Mouse (Mus musculus) stomach, embryonic 15.5 days (tissue): ENCODE measurements around the gene Sgce. TPM values are rescaled to one million over a fixed set of nuclear protein-coding genes. Genes with fewer than 3 reads are reported as not detected.
"Not testable (repeated sequence)": the region's sequence is repeated elsewhere in the genome, so short reads cannot be mapped to it uniquely, and the experiment has no call there.

Source experiments
- ATAC-seq: fragments of 200-750 bp; cut with Nextera tagmentation; 2 replicates; pipeline ENCODE4 v1.8.0; 2017; ENCODE audit warnings: low read depth, moderate number of reproducible peaks, moderate TSS enrichment; ENCODE audit not compliant: insufficient read depth, low FRiP score
- H3K27ac ChIP-seq: fragments of 300-500 bp; sonication (generic); 2 replicates; pipeline ENCODE4 v1.5.1; 2015; ENCODE audit warnings: mild to moderate bottlenecking, inconsistent platforms
- H3K27me3 ChIP-seq: fragments of 300-500 bp; sonication (generic); replicated peaks from 2 replicates; pipeline ENCODE4 v1.6.1; 2015; ENCODE audit warnings: inconsistent platforms
- H3K36me3 ChIP-seq: fragments of 300-500 bp; sonication (generic); 2 replicates; pipeline ENCODE4 v1.6.1; 2015; ENCODE audit warnings: inconsistent platforms
- H3K4me1 ChIP-seq: fragments of 300-500 bp; sonication (generic); 2 replicates; pipeline ENCODE4 v1.6.1; 2015; ENCODE audit warnings: inconsistent platforms
- H3K4me2 ChIP-seq: fragments of 300-500 bp; sonication (generic); 2 replicates; pipeline ENCODE4 v1.6.1; 2015; ENCODE audit warnings: mild to moderate bottlenecking, inconsistent platforms
- H3K4me3 ChIP-seq: fragments of 300-500 bp; sonication (generic); replicated peaks from 2 replicates; pipeline ENCODE4 v1.5.1; 2015; ENCODE audit warnings: inconsistent platforms
- H3K9ac ChIP-seq: fragments of 300-500 bp; sonication (generic); 2 replicates; pipeline ENCODE4 v1.6.1; 2015; ENCODE audit warnings: inconsistent platforms
- H3K9me3 ChIP-seq: fragments of 300-500 bp; sonication (generic); 2 replicates; pipeline ENCODE4 v1.6.1; 2016; ENCODE audit warnings: inconsistent platforms
- WGBS: fragments of 180-500 bp; shearing (Covaris S2); methylation state at CpG from one replicate; pipeline ENCODE4 v1.1.7; 2015; 5-methylcytosine and 5-hydroxymethylcytosine counted together
- polyA plus RNA-seq: library from polyadenylated mRNA; unstranded; fragments of >200 nt; fragmentation: Nextera tagmentation; extraction: Ambion mirVana; gene quantifications from 2 replicates; pipeline ENCODE4 v1.2.1, GENCODE M21; 2015

The Sgce gene
- polyA plus RNA-seq, result 66.1 and 72.1 TPM in 2 replicates

GRCm38 (mm10) chr6:4746696-4747439 is at the start of gene Sgce, which contains the start of gene Peg10:
Sgce (minus strand) TSS chr6:4747207.
Peg10 (plus strand) TSS chr6:4747306.
- Histone ChIP-seq H3K9ac (peak within 1 kb of the TSS; percentile 37), H3K4me3 (peak within 1 kb of the TSS; percentile 44), H3K9me3 (no peaks in the 10 kb centered on the region), H3K4me2 (peak within 1 kb of the TSS; percentile 69), H3K27me3 (no peaks in the 10 kb centered on the region), H3K4me1 (no peaks in the 10 kb centered on the region), H3K36me3 (no peaks in the 10 kb centered on the region), H3K27ac (peak within 1 kb of the TSS; percentile 74)
- peak; percentile 33; the same call in 1 of the 2 replicates for ATAC-seq
- 58% methylated on average over 35 of the region's 38 CpGs for WGBS

GRCm38 (mm10) chr6:4796281-4796680 is 49.3 kb upstream of the Sgce start:
- no peak for ATAC-seq
- Histone ChIP-seq H3K27ac (no peak overlapping the region), H3K27me3 (no peaks in the 10 kb centered on the region), H3K4me1 (no peaks in the 10 kb centered on the region), H3K9ac (no peak overlapping the region), H3K9me3 (no peaks in the 10 kb centered on the region), H3K4me2 (no peak overlapping the region), H3K4me3 (no peak overlapping the region), H3K36me3 (no peaks in the 10 kb centered on the region)
- WGBS, result 84% methylated on average over 1 of the region's 1 CpGs

GRCm38 (mm10) chr6:4762252-4762651 is 15.2 kb upstream of the Sgce start:
- H3K27me3 ChIP-seq, result no peaks in the 10 kb centered on the region
- H3K4me3 ChIP-seq, result no peak overlapping the region
- no peaks in the 10 kb centered on the region for H3K9me3 ChIP-seq
- no peak overlapping the region for H3K27ac ChIP-seq
- ATAC-seq, result peak; percentile 98
- no peaks in the 10 kb centered on the region for H3K4me1 ChIP-seq
- 36% methylated on average over 2 of the region's 2 CpGs for WGBS
- H3K4me2 ChIP-seq, result no peak overlapping the region
- 0 out of 2 replicates have a peak, but pooled peaks cover 5% of the 10 kb centered on the region for H3K36me3 ChIP-seq
- no peak overlapping the region for H3K9ac ChIP-seq

GRCm38 (mm10) chr6:4761415-4762142 is 14.6 kb upstream of the Sgce start:
- not testable (repeated sequence) for H3K4me2 ChIP-seq, H3K9ac ChIP-seq, H3K9me3 ChIP-seq, H3K4me3 ChIP-seq, H3K27ac ChIP-seq, H3K4me1 ChIP-seq, H3K36me3 ChIP-seq, H3K27me3 ChIP-seq
- WGBS, result 39% methylated on average over 3 of the region's 3 CpGs
- 0 out of 2 replicates have a peak, but pooled peaks have one; percentile 30 for ATAC-seq

GRCm38 (mm10) chr6:4754886-4755285 is 7.9 kb upstream of the Sgce start:
- no peak for ATAC-seq
- no peak overlapping the region for H3K27ac ChIP-seq
- H3K9ac ChIP-seq, result no peak overlapping the region
- no peaks in the 10 kb centered on the region for H3K27me3 ChIP-seq
- H3K4me2 ChIP-seq, result no peak overlapping the region
- H3K9me3 ChIP-seq, result no peaks in the 10 kb centered on the region
- H3K4me3 ChIP-seq, result no peak overlapping the region
- H3K36me3 ChIP-seq, result 0 out of 2 replicates have a peak, but pooled peaks cover 5% of the 10 kb centered on the region
- H3K4me1 ChIP-seq, result no peaks in the 10 kb centered on the region
- WGBS, result 90% methylated on average over 16 of the region's 16 CpGs

GRCm38 (mm10) chr6:4754286-4754685 is 7.3 kb upstream of the Sgce start:
- no peak overlapping the region for H3K4me3 ChIP-seq
- H3K9ac ChIP-seq, result no peak overlapping the region
- H3K36me3 ChIP-seq, result 0 out of 2 replicates have a peak, but pooled peaks cover 5% of the 10 kb centered on the region
- WGBS, result 90% methylated on average over 10 of the region's 10 CpGs
- no peak overlapping the region for H3K4me2 ChIP-seq
- no peaks in the 10 kb centered on the region for H3K27me3 ChIP-seq
- no peaks in the 10 kb centered on the region for H3K4me1 ChIP-seq
- no peak for ATAC-seq
- no peak overlapping the region for H3K27ac ChIP-seq
- no peaks in the 10 kb centered on the region for H3K9me3 ChIP-seq

- Histone ChIP-seq H3K9me3 (no peaks in the 10 kb centered on the region), H3K4me3 (no peak overlapping the region), H3K4me1 (no peaks in the 10 kb centered on the region), H3K27ac (no peak overlapping the region), H3K27me3 (no peaks in the 10 kb centered on the region), H3K4me2 (no peak overlapping the region), H3K36me3 (no peaks in the 10 kb centered on the region), H3K9ac (no peak overlapping the region)
- 79% methylated on average over 4 of the region's 4 CpGs for WGBS
- no peak for ATAC-seq
Observed at GRCm38 (mm10) chr6:4751355-4751754, 4.3 kb upstream of the Sgce start.

- peak; percentile 96 for ATAC-seq
- Histone ChIP-seq H3K4me3 (peak overlapping the region; percentile 44), H3K36me3 (no peaks in the 10 kb centered on the region), H3K27me3 (no peaks in the 10 kb centered on the region), H3K9me3 (no peaks in the 10 kb centered on the region), H3K27ac (no peak overlapping the region), H3K9ac (no peak overlapping the region), H3K4me2 (peak overlapping the region; percentile 69), H3K4me1 (no peaks in the 10 kb centered on the region)
- 53% methylated on average over 21 of the region's 22 CpGs for WGBS
Observed at GRCm38 (mm10) chr6:4749091-4749490, 2.1 kb upstream of the Sgce start.

GRCm38 (mm10) chr6:4748506-4748961 is 1.5 kb upstream of the Sgce start:
- Histone ChIP-seq H3K36me3 (no peaks in the 10 kb centered on the region), H3K27ac (no peak overlapping the region), H3K9me3 (no peaks in the 10 kb centered on the region), H3K4me1 (no peaks in the 10 kb centered on the region), H3K4me3 (peak overlapping the region; percentile 44), H3K27me3 (no peaks in the 10 kb centered on the region), H3K9ac (no peak overlapping the region), H3K4me2 (peak overlapping the region; percentile 69)
- no peak for ATAC-seq
- WGBS, result 43% methylated on average over 15 of the region's 15 CpGs

- 52% methylated on average over 71 of the region's 71 CpGs for WGBS
- H3K36me3 ChIP-seq, result no peaks in the 10 kb centered on the region
- ATAC-seq, result no peak
- no peaks in the 10 kb centered on the region for H3K27me3 ChIP-seq
- no peaks in the 10 kb centered on the region for H3K9me3 ChIP-seq
- no peaks in the 10 kb centered on the region for H3K4me1 ChIP-seq
- H3K27ac ChIP-seq, result peak overlapping the region; percentile 74; the same call in 1 of the 2 replicates
- peak overlapping the region; percentile 44 for H3K4me3 ChIP-seq
- peak overlapping the region; percentile 69 for H3K4me2 ChIP-seq
- peak overlapping the region; percentile 19; the same call in 1 of the 2 replicates for H3K9ac ChIP-seq
Observed at GRCm38 (mm10) chr6:4747677-4748505, 884 bp upstream of the Sgce start.

GRCm38 (mm10) chr6:4746036-4746695 is 841 bp downstream of the Sgce start:
- Histone ChIP-seq H3K27me3 (no peaks in the 10 kb centered on the region), H3K9ac (peak overlapping the region; percentile 37), H3K36me3 (no peaks in the 10 kb centered on the region), H3K4me2 (peak overlapping the region; percentile 69), H3K4me3 (peak overlapping the region; percentile 44), H3K27ac (peak overlapping the region; percentile 51; the same call in 1 of the 2 replicates), H3K4me1 (no peaks in the 10 kb centered on the region), H3K9me3 (no peaks in the 10 kb centered on the region)
- no peak for ATAC-seq
- WGBS, result 45% methylated on average over 20 of the region's 22 CpGs
